Mouse (Mus musculus) cerebellum, postnatal 4 days (tissue): ENCODE data around the gene Slc7a15.

Source experiments
- DNase-seq, 2 experiments: peaks; one replicate each; pipeline ENCODE4 v3.0.0; 2022; ENCODE audit warnings: low spot score in 2 of 2, mixed read lengths in 1 of 2

Gene Slc7a15

DNA sequence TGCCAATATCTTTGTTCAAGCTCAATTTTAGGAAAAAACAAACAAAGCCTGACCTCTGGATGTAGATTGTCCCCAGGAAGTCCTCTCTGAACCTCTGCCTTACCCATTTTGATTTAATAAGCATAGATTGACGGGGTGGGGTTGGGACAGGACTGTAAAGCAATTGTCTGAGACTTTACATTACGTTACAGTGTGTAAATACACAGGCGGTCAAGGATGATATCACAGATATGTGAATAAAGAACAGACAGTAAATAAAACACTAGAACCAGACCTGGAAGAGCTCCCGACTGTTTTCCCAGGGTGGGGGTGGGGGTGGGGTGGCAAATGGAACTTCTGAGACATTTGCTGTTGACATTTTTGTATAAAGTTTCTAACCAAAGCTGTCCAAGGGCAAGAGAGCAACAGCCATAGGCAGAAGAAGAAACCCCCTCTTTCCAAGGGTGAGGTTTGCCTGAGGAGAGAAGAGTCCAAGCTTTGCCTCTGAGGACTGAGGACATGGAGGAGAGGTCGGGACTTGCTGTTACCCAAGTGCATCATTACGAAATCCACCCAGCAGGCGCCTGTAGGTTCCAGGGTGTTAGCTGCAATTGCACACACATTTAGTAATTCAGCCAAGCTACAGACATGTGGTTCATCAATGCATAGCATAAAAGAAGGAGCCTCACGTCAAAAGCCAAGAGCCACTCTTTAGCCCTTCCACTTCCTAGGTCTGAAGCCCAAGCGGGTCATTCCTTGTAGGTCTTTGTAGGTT, 91.7 kb downstream of the Slc7a15 start:
- DNase-seq: no peak

- DNase-seq: no peak
Observed at GRCm38 (mm10) chr12:8504131-8504530, 94.7 kb downstream of the Slc7a15 start.

DNA sequence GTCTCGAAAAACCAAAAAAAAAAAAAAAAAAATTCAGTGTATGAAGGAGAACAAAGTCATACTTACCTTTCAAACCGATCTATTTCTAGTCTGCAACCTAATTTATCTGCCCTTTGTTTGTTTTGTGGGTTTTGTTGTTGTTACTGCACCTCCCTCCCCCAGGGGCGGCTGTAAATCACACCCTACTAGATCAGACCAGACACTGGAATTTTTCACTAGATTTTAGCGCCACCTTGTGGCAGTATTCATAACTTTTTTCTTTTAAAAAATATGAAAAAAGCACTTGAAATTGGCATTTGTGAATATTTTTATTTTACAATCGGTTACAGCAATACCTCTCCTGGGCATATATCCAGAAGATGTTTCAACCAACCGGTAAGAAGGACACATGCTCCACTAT, 96.3 kb downstream of the Slc7a15 start:
- DNase-seq: peak in 1 of 2 experiments; percentile 42

GRCm38 (mm10) chr12:8501571-8502305, 97.1 kb downstream of the Slc7a15 start:
- DNase-seq: no peak

DNA sequence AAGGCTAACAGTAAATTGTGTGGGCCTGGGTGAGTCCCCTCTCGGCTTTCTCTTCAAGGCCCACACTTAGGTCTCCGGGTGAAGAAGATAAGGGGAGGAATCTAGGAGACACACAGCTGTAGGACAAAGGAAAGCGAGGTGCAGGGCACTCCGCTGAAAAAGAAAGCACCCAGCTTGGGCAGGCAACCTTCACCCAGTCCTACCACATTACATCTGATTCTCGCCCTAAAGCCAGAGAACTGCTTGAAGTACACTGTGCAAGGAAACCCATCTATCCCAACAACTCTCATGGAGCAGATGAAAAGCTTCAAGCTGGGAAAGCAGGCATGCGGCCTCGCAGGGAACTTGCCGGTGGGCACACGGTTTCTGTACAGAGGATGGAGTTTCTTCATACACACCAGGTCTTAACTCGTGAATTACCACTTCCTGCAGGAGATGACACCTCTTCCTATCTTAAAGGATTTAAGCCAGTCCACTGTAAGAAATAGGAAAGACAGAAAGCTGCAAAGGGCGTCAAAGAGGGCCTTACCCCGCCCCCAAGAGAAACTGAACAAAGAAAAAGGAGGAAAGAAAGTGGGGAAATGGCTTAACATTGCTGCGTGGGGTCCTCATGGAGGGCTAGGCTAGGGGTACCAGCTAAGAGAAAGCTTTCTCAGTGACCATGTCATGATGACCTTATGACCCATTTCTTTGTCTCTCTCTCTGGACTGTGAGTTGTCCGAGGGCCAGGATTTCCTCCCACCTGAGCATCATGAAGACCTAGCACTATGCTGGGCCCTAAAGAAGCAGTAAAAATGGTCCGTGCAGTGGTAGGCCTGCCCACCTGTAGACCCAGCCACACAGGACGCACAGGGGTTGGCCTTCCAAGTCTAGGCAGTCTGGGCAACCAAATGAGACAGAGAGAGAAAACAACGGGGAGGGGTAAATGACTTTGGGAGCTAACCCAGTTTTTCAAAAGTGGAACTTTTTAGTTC, 98.0 kb downstream of the Slc7a15 start:
- no peak for DNase-seq

DNA sequence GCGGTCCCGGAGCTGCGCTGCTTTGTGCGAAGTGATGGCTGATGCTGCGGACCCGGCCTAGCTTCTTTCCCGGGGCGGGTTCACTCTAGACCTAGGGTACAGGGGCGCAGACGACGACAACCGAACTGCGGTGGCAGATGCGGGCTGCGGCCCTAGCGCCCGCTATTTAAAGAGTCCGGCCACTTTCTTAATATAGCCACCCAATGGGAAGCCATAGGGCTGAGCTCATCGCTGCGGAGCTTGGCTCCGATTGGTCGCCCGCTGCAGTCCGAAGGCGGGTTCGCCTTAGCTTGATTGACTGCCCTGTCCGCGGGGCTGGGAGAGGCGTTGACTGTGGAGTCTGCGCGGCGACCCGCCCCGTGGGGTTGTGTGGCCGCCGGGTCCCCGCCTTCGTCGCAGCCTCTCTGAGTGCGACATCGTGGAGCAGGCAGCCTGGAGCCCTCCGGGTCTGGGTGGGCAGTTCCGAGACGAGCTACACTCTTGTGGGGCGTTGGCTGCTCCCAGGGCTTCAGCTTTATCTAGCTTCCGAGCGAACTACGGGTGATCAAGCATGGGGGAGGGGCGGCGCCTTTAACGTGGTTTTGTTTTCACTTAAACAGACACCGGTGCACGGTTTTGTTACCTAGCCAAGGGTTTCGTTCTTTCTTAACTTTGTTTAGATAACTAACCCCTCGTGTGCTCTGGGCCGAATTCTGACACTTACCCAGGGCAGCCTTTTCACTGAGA, 98.8 kb downstream of the Slc7a15 start, which contains the start of gene Rhob:
Gene Rhob, minus strand, starts transcription at position 139 of the 726 bp plus-strand sequence.
- peak; percentile 85 to 94 for DNase-seq

DNA sequence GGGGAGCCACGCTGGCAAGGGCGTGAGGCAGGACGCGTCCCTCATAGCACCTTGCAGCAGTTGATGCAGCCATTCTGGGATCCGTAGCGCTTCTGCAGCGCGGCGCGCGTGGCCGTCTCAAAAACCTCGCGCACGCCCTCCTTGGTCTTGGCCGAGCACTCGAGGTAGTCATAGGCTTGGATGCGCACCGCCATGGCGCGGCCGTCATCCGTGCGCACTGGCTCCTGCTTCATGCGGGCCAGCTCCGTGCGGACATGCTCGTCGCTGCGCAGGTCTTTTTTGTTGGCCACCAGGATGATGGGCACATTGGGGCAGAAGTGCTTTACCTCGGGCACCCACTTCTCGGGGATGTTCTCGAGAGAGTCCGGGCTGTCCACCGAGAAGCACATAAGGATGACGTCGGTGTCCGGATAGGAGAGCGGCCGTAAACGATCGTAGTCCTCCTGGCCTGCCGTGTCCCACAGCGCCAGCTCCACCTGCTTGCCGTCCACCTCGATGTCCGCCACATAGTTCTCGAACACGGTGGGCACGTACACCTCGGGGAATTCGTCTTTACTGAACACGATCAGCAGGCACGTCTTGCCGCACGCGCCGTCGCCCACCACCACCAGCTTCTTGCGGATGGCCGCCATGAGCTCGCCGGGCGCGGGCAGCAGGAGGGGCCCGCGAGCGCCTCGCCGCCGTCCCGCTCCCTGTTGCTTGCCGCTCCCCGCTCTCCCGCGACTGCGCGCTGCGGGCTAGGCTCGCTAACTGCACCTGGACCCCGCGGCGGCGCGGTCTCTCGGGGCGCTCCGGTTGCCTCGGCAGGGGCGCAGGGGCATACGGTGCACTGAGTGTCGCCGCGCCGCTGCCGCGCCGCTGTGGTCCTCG, 99.6 kb downstream of the Slc7a15 start:
- DNase-seq: peak; percentile 45 to 70

DNA sequence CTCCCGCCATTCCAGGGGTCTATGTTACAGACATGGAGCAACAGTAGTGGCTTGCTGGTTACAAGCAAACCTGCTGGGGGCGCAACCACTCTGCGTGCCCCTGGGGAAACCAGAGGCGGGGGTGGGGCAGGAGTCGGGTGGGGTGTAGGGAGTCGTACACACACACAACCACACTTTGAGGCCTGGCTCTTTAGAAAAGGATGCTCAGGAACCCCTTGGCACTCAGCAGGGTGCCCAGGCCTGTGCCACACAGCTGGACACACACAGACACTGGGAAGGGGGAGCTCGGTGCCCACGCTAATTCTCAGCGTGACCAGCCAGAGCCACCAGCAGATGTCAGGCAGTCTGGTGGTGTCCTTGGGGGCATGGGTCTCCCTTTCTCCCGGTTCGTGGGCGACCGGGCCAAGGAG, 100.3 kb downstream of the Slc7a15 start:
- peak in 1 of 2 experiments; percentile 55 for DNase-seq

DNA sequence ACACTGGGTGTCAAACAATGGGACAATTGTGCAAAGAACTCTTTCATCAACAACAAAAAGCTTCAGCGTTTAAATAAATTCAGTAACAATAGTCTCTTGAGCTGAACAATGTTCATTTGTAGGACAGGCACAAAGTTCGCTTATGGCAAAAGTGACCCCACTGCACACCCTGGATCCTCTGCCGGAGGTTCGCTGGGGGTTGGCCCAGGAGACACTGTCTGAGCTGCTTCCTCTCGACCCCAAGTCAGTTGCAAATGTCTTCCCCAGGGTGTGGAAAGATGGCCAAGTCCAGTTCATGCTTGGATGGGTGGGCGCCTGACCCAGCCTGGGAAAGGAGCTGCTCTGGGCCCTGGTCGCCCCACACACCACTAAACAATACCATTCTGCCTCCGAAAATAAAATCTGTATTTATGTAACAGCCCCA, 100.7 kb downstream of the Slc7a15 start:
- DNase-seq: peak; percentile 29 to 42

GRCm38 (mm10) chr12:8497314-8497706, 101.6 kb downstream of the Slc7a15 start:
- DNase-seq: no peak

DNA sequence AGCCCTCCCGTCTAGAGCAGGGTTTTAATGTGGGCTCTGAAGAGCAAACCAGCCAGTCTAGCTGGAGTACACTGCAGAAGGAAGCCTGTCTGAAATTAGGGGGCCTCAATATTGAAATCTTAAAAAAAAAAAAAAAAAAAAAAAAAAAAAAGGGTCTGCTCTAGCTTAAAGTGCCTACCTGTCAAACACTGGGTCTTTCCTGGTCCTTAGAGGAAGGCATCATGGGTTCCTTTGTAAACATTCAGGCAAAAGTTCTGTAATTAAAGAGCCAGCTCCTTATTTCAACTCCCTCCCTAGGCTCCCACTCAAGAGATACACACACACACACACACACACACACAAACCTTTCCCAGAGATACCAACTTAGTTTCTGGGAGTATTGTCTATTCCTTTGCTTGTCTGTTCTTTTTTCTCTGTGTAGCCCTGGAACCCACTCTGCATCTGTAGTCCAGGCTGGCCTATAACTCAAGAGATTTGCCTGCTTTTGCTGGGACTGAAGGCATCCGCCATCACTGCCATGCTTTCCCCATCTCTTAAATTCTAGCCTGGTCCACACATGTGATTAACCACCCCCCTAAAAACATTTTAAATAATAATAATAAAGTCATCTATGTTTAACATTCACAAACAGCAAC, 102.1 kb downstream of the Slc7a15 start:
- no peak for DNase-seq

DNA sequence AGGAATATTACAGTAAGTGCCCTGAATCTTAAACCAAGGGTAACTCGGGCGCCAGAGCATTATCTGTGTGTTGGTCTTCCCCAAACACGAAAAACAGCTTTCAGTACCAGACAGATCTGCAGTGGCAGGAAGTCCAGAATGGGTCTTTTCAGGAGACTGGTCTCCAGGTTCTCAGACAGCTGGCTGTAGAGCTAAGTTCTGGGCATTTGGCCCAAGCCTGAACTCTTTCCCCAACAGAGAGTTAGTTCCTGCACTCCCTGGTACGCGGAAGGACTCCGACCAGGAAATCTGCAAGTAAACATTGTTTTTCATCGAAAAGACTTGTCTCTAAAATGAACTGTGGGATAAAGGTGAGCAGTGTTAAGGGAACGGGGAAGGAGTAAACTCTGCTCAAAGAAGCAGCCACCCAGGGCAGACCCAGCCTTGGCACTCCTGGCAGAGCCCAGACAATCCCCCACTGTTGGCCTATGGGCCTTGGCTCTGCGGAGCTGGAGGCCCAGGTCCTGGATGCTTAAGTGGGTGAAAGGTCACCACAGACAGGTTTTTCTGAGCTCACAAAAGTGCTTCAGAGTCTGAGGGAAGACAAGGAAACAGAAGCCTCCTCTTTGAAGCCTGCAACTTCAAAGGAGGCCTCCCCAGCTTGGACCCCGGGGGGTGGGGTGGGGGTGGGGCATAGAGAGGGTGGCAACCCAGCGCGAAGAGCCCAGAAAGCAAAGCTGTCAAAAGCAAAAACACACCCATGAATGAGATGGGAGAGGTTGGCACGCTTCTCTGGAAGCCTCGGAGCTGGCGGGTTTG, 102.8 kb downstream of the Slc7a15 start:
- DNase-seq: no peak

DNA sequence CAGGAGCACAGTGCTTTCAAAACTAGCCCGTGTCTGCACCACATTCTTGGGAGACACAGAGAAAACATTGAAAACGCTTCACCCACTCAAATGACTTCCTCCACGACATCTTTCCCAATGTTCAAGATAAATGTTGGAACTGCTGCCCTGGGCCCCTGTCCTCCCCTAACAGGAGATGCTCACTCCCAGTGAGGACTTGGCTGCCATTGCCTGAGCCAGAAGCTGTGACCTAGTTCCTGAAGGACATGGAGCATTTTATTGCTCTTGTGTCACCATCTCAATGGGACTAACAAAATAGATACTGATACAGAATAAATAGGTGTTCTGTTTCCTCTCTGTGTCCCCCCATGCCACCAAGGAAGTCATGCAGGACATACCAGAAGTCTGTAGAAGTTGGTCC, 104.2 kb downstream of the Slc7a15 start:
- no peak for DNase-seq

DNA sequence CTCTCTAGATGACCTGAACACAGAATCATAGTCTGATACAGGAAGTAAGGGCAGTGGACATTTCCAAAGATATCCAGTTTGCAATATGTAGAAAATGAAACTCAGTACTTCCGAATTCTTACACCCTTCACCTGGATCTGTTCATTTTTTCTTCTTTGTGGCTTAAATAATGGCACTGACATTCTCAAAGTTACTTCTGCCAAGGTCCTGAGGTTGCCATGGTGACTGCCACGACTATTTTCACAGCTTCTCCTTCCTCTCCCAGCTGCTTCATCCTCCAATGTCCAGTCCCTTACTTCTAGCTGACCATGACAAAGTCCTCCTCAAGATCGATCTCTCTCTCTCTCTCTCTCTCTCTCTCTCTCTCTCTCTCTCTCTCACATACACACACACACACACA, 105.5 kb downstream of the Slc7a15 start:
- no peak for DNase-seq

DNA sequence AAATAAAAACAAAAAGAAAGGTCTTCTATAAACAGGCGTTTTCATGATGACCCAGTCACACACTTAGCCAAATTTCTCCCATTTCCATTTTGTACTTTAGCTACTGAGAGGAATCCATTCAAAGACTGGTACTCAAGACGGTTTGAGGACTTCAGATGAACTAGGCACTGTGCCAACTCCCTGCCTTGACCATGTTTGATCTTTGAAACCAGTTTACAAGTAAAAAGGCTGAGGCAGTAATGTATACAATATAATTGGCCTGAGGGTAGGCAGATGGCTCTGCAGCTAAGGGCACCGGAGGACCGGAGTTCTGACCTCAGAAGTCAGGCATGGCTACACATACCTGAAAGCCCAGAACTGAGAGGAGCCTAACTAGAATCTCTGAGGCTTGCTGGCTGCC, 109.8 kb downstream of the Slc7a15 start:
- no peak for DNase-seq

GRCm38 (mm10) chr12:8488652-8488980, 110.2 kb downstream of the Slc7a15 start:
- no peak for DNase-seq

DNA sequence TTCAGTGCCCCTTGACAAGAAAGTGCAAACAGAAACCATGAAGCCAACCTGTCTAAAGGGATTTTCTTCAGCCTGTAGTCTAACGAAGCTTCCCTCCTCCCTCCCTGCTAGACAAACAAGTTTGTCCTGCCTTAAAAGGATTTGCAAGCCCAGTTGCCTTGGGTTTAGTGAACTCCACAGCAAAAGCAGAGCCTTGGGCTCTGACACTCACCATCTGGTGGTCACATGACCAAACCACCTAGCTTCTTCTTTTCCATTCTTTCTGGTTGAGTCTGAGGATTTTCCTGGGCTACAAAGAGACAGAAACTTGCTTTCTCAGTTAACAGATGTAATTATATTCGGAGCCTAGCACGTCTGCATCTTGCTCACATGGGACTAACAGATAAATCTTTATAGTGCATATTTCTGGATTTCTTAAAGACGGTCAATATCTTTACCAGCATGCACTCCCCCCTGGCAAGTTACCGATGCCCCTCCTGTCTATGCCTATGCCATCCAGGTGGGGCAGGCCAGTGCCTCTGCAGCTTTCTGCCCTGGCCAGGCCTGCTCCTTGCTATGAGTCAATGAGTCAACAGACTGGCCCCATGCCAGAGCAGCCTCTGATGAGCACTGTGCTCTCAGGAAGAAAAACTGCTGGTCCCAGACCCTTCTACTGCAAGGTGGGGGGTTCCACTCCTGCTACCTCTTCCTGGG, 110.8 kb downstream of the Slc7a15 start:
- DNase-seq: peak in 1 of 2 experiments; percentile 58

DNA sequence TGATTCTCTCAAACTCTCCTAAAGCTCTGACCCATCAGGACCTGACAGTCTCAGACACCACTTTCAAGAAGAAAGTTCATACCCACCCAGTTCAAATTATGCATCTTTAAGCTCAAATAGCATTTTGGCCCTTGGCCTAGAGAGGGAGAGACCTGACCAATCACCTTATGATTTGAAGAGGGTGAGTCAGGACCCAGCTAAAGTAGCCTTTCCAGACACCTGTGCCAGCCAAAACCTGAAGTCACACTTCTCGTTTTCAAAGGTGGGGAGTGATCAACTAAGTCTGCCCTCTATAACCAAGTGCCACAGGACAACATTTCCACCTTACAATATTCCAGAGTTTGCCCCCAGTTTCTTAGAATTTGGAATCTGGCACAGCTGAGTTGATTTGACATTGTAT, 111.6 kb downstream of the Slc7a15 start:
- DNase-seq: no peak
